Mouse (Mus musculus): ENCODE measurements at regions not wholly inside any gene's neighbourhood (a gene's known extent, or its start where the extent isn't known, plus 50 kb on each side); places are given as distances from the start of the nearest gene placed in this dataset.

- TF ChIP-seq POLR2A (IDR thresholded peaks at IDR 0.05; ENCODE audit: borderline replicate concordance, extremely low read depth, low read depth, low read length) (no peak), CTCF (IDR thresholded peaks at IDR 0.05; ENCODE audit: insufficient read depth, low read length) (no peak)
These were observed 187.3 kb downstream of the Fam84a start for GRCm38 (mm10) chr12:13964537-13964936.
